Mouse (Mus musculus): ENCODE results near the gene Eif1ad. TPM values are rescaled to one million over a fixed set of nuclear protein-coding genes. Genes with fewer than 3 reads are reported as not detected.

The Eif1ad gene
- polyA plus RNA-seq, 1 experiment from 2014 or later = 49.4 TPM

DNA sequence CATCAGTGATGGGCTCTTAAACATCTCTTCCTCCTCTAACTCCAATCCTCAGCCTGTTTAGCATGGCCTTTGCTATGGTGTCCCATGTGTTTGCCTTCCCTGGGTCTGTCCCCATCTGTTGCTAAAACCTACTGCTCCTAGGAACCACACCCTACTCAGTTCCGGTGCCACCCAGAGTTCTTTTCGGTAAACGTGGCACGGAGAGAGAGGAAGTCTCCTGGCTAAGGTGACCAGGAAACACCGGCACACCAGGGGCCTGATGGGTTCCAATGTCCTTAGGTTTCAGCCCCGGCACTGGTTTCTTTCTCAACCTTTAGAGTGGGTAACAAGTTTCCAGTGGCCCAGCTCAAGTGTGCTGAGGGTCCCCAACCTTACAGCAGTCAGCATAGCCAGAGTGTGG, 54.0 kb downstream of the Eif1ad start:
- Histone ChIP-seq H3K4me1 (replicated peaks; ENCODE audit: control insufficient read depth, insufficient read depth, low read length) (peaks cover 10% of the 10 kb centered on the region), H3K9ac (ENCODE audit: low read length) (no peak overlapping the region), H3K27ac (ENCODE audit: low read length) (no peak overlapping the region), H3K9me3 (ENCODE audit: control insufficient read depth, low read length) (no peaks in the 10 kb centered on the region), H3K4me2 (ENCODE audit: low read depth, low read length) (no peak overlapping the region), H3K4me3 (ENCODE audit: low read length) (no peak overlapping the region), H3K36me3 (ENCODE audit: control insufficient read depth, insufficient read depth, low read length) (peaks cover 15% of the 10 kb centered on the region; the same call in 1 of the 2 replicates), H3K27me3 (ENCODE audit: control insufficient read depth, insufficient read depth, low read depth, low read length) (no peaks in the 10 kb centered on the region)
- ATAC-seq (ENCODE audit: low read depth) = no peak
- 92% methylated on average over 6 of the region's 6 CpGs for WGBS

Other genes with a start within 250 kb of the Eif1ad start
- gene Klc2, start 248.2 kb upstream of the Eif1ad start, polyA plus RNA-seq (2015; fragmentation: Nextera tagmentation; extraction: Ambion mirVana) = 14.6 and 17.0 TPM in 2 replicates
- gene Pacs1, start 93.6 kb upstream of the Eif1ad start, polyA plus RNA-seq (2015; fragmentation: Nextera tagmentation; extraction: Ambion mirVana) = 16.5 and 21.0 TPM in 2 replicates
- gene Sf3b2, start 71.3 kb upstream of the Eif1ad start, polyA plus RNA-seq (2015; fragmentation: Nextera tagmentation; extraction: Ambion mirVana) = 322 TPM in 2 replicates
- gene Gal3st3, start 68.4 kb upstream of the Eif1ad start, polyA plus RNA-seq (2015; fragmentation: Nextera tagmentation; extraction: Ambion mirVana) = 1.4 and 2.0 TPM in 2 replicates
- gene Catsper1, start 31.0 kb upstream of the Eif1ad start, polyA plus RNA-seq (2015; fragmentation: Nextera tagmentation; extraction: Ambion mirVana) = not detected in 2 replicates
- 0.67 and 1.4 TPM in 2 replicates for gene Cst6, start 17.2 kb upstream of the Eif1ad start, polyA plus RNA-seq (2015; fragmentation: Nextera tagmentation; extraction: Ambion mirVana)
- gene Banf1, start 427 bp downstream of the Eif1ad start, polyA plus RNA-seq (2015; fragmentation: Nextera tagmentation; extraction: Ambion mirVana) = 433 and 448 TPM in 2 replicates
- 67.4 and 69.7 TPM in 2 replicates for gene Sart1, start 22.0 kb downstream of the Eif1ad start, polyA plus RNA-seq (2015; fragmentation: Nextera tagmentation; extraction: Ambion mirVana)
- gene Tsga10ip, start 35.8 kb downstream of the Eif1ad start, polyA plus RNA-seq (2015; fragmentation: Nextera tagmentation; extraction: Ambion mirVana) = 1.3 and 1.5 TPM in 2 replicates
- 263 and 265 TPM in 2 replicates for gene Drap1, start 58.2 kb downstream of the Eif1ad start, polyA plus RNA-seq (2015; fragmentation: Nextera tagmentation; extraction: Ambion mirVana)
- 20.7 and 28.3 TPM in 2 replicates for gene AI837181, start 58.4 kb downstream of the Eif1ad start, polyA plus RNA-seq (2015; fragmentation: Nextera tagmentation; extraction: Ambion mirVana)
- not detected in 2 replicates for gene Fosl1, start 80.8 kb downstream of the Eif1ad start, polyA plus RNA-seq (2015; fragmentation: Nextera tagmentation; extraction: Ambion mirVana)
- gene Ccdc85b, start 91.2 kb downstream of the Eif1ad start, polyA plus RNA-seq (2015; fragmentation: Nextera tagmentation; extraction: Ambion mirVana) = 7.5 and 7.7 TPM in 2 replicates
- 111 and 119 TPM in 2 replicates for gene Fibp, start 93.9 kb downstream of the Eif1ad start, polyA plus RNA-seq (2015; fragmentation: Nextera tagmentation; extraction: Ambion mirVana)
- gene Ctsw, start 101.8 kb downstream of the Eif1ad start, polyA plus RNA-seq (2015; fragmentation: Nextera tagmentation; extraction: Ambion mirVana) = 2.2 and 3.8 TPM in 2 replicates
- gene Efemp2, start 107.2 kb downstream of the Eif1ad start, polyA plus RNA-seq (2015; fragmentation: Nextera tagmentation; extraction: Ambion mirVana) = 197 and 200 TPM in 2 replicates
- gene Mus81, start 121.7 kb downstream of the Eif1ad start, polyA plus RNA-seq (2015; fragmentation: Nextera tagmentation; extraction: Ambion mirVana) = 45.7 and 51.4 TPM in 2 replicates
- gene Cfl1, start 123.7 kb downstream of the Eif1ad start, polyA plus RNA-seq (2015; fragmentation: Nextera tagmentation; extraction: Ambion mirVana) = 2,553 and 2,793 TPM in 2 replicates
- not detected in 2 replicates for gene 1700020D05Rik, start 137.0 kb downstream of the Eif1ad start, polyA plus RNA-seq (2015; fragmentation: Nextera tagmentation; extraction: Ambion mirVana)
- gene Snx32, start 143.8 kb downstream of the Eif1ad start, polyA plus RNA-seq (2015; fragmentation: Nextera tagmentation; extraction: Ambion mirVana) = 7.4 and 7.7 TPM in 2 replicates
- gene Ovol1, start 193.9 kb downstream of the Eif1ad start, polyA plus RNA-seq (2015; fragmentation: Nextera tagmentation; extraction: Ambion mirVana) = 2.6 and 3.7 TPM in 2 replicates
- 6.1 and 7.0 TPM in 2 replicates for gene Ap5b1, start 201.3 kb downstream of the Eif1ad start, polyA plus RNA-seq (2015; fragmentation: Nextera tagmentation; extraction: Ambion mirVana)
- 131 and 159 TPM in 2 replicates for gene Rnaseh2c, start 235.1 kb downstream of the Eif1ad start, polyA plus RNA-seq (2015; fragmentation: Nextera tagmentation; extraction: Ambion mirVana)
- 55.1 and 57.3 TPM in 2 replicates for gene Kat5, start 243.5 kb downstream of the Eif1ad start, polyA plus RNA-seq (2015; fragmentation: Nextera tagmentation; extraction: Ambion mirVana)

All from lung, embryonic 16.5 days (tissue).